Mouse (Mus musculus): Measurements from ENCODE around the gene Slc25a19.
"Not testable (repeated sequence)": the region's sequence is repeated elsewhere in the genome, so short reads cannot be mapped to it uniquely, and the experiment has no call there.

Gene Slc25a19

DNA sequence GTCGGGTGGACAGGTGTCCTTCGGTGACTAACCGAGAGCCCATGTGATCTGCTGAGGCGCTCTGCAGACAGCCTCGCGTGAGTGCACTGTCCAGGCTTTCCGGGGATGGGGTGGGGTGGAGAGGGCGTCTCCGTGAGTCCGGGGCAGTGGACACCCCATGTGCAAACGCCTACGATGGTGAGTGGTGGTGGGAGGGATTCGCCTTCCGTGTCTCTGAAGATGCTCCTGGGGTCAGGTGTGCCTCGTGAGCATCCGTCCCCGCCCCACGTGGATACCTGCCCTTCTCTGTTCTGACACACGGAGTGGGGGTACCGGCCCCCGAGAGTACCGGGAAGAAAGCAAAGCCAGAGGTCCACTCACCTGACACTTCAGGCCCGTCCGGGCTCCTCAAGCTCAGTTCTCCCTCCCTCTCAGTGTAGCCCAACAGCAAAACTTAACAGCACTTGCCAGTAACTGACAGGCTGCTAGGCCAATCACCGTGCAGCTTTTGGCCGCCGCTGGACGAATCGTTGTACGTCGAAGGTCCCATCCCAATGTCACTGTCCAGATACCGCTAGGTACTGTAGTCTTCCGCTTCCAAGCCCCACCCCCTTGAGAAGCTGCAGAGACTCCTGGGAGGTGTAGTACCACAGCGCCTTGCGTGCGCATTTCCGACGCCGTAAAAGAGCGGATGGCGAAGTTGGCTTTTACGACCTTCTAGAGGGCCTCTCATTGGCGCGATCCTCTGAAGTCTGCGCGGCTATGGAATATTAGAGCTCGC, at the start of gene Slc25a19:
Gene Slc25a19 (minus strand): TSS at position 591 of the 760 bp plus-strand sequence.
- peak; percentile 100 for DNase-seq

DNA sequence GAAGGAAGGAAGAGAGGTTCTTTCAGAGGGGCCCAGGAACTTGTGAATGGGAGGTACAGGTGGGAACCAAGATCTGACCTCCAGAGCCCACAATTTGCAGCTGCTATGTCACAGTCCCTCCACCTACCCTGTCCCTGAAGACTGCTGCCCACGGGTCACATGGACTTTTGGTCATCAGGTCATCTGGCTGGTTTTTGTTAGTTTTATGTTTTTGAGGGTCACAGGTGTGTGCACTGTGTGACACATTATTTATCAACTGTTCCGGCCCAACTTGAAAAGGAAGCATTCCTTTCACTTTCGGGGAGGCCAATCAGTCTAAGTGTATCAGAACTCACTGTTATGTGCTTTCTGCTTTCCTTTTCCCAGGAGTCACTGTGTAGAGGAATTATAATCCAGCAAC, 49.4 kb upstream of the Slc25a19 start:
- no peak for DNase-seq

DNA sequence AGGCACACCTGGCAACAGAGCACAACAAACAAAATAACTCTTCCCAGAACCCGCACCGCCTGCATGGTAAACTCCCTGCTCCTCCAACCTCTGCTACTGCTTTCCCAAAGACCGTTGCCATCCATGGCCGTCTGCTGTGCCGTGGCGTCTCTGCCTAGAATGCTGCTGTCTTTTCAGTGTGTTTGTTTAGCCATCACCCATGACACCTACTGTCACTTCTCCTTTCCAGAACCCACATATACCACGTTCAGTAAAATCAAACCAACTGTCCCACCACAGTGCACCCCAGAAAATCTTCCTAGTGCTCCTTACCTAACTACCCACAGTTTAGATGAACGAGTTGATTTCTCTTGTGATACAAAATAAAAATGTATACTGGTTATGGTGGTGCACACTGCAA, 48.6 kb upstream of the Slc25a19 start:
- no peak for DNase-seq

DNA sequence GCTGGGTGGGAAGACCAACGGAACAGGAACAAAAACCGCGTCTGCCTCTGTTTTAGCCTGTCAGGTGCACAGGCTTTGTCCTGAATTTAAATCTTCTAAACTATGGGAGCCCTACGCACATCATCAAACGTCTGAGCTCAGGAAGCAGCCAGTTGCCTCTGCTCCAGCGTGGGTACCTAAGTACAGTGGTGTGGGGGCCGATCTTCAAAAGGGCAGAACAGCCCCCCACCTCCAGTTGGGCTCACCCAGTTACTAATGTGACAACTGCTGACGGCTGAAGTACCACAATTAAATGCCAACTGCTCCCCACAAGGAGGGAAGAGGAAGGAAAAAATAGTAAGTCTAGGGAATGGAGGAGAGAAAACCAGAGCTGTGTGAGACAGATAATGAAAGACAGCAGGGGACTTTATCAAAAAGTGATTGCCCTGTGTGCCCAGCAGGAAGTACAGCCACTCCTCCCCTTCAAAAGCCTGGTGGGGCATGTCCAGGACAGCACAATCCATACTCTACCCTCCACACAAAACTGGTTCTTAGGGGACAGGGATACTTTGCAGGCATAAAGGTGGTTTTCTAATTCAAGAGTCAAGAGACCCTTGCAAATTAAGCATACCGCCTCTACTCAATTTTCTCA, 46.3 kb upstream of the Slc25a19 start:
- no peak for DNase-seq

DNA sequence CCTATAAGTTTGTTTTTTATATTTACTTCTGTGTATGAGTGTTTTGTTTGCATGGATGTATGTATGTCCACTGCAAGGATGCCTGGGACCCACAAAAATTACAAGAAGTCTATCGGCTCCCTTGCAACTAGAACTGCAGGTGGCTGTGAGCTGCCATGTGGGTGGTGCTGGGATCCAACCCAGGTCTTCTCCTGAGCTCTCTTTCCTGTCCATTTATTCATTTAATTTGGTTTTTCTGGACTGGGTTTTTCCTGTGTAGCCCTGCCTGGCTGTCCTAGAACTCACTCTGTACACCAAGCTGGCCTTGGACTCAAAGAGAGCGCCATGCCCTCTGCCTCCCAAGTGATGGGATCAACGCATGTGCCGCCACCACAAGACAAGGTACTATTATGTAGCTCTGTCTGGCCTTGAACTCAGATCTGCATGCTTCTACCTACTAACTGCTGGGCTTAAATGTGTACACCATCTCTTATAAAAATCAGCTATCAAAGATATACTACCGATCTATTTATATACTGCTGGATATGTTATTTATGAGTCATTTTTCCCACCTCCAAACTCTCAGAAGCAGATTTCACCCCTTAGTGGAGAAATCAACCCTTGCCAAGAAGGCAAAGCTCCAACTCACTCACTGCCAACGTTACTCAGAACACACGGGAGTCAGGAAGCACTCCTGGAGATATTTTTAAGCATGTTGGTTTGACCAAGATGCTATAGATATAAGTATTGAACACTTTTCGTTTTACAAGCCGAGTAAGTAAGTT, 45.6 kb upstream of the Slc25a19 start:
- DNase-seq = peak; percentile 82

DNA sequence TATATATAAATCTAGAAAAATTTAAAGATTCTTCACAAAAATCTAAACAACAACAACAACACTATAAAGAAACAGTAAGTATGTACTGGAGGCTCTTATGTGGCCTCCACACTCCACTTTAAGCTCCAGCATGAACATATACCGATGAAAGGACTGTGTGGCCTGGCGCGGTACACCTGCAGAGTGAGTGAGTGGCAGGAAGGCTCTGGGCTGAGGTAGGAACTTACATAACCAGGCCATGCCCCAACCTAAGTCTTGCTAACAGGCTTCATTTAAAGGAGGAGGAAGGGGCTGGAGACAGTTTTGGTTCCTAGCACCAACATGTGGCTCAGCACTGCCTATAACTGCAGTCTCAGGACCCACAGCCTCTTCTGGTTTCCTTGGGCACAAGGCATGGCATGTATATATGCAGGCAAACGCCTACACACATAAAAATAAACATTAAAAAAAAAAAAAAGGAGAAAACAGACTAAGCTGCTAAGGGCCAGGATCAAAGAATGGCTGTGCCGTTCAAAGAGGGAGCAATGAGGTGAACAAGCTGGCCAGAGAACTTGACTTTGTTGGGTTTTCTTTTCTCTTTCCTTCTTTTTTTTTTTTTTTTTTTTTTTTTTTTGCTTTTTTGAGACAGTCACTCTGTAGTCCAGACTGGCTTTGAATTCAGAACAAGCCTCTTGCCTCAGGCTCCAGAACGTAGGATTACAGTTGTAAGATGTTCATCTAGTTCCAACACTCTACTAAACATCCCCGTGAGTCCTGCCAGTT, 44.3 kb upstream of the Slc25a19 start:
- no peak for DNase-seq

DNA sequence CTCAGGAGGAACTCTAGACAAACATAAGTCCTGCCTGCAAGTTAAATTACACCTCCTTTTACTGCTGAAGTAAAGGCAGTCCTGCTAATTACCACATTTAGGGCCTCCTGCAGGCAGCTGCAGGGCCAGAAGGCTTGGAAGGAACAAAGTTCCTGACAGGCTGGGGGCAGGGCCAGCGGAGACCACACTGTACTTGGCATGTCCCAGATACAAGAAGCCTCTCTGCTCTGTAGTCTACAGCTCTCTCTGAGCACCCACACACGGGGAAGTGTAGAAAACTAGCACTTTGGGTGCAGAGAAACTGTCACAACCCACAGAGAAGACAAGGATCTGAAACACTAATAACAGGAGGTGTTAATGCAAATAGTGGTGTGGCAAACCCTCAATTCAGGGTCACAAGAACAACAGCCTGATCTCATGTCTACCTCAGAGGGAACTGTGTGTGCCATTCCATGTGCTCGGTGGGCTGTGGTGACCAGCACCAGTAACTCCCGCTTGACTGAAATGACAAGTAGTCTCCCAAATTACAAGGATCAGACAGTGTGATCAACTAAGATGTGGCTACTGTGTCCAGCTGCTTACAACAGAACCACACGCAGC, 42.5 kb upstream of the Slc25a19 start:
- no peak for DNase-seq

DNA sequence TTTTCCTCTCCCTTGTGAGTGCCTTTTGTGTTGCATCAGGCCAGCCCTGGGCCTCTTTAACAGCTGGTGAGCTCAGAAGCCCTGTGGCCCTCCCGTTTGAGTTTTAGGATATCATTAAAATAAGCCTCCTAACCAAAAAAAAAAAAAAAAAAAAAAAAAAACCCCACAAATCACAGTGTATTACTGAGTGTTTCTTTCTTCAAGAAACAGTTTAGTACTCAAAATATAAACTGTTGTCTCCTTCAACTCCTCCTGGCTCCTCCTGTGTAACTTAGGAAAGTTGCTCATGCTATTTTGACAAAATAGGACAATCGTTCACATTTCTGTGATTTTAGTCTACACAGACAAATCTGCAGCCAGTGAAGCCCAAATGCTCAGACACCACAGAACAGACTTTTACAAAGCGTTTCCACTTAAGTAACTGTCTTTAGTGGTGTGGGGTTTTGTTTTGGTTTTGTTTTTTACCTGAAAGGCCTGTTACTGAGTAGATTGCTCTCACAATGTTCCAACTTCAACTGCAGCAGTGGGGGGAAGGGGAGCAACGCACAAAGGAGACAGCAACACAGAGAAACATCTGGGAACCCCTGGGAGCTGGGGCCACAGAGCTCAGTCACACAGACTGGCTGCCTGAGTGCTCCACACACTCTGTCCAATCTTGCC, 35.7 kb upstream of the Slc25a19 start:
- no peak for DNase-seq

DNA sequence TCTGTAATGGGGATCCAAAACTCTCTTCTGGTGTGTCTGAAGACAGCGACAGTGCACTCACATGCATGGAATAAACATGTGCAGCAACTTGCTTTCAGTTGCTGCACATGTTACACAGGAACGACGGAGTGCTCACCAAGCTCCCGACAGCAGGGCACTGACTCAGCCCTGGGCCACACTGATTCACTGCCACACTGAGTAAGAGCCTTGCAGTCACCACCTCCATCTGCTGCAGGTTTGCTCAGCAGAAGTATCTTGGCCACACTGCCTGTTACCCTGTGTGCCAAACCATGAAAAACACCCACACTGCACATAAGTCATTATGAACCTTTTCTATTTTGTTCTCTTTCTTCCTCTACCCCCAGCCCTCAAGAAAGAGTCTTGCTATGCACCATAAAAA, 32.3 kb upstream of the Slc25a19 start:
- DNase-seq = peak; percentile 75

DNA sequence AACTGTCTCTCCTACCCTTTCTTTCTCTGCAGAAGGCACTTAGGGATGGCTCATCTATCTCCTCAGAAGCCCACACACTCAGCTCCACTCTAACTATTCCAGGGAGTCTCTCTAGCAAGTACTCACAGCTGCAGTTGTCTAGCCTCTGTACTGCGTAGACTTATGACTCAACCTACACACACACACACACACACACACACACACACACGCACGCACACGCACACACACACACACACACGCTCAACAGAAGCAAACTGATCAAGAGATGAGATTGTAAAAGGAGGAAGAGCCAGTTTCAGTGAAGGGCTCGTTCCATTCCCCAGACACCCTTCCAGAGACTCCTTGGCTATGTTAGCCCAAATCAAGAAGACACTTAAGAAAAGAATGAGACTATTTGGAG, 30.4 kb upstream of the Slc25a19 start:
- DNase-seq = no peak

DNA sequence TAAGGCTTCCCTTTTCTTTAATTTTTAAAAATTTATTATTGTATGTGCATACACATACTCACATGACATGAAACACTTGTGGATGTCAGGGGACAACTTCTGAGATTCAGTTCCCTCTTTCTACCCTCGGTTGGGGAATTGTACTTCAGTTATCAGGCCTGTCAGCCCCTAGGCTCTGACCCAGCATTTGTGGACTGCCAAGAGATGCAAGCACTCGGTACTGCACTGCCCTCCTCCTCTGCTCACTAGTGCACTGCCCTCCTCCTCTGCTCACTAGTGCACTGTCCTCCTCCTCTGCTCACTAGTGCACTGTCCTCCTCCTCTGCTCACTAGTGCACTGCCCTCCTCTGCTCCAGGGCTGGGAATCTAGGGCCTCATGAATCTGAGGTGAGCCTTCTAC, 26.0 kb upstream of the Slc25a19 start:
- no peak for DNase-seq

DNA sequence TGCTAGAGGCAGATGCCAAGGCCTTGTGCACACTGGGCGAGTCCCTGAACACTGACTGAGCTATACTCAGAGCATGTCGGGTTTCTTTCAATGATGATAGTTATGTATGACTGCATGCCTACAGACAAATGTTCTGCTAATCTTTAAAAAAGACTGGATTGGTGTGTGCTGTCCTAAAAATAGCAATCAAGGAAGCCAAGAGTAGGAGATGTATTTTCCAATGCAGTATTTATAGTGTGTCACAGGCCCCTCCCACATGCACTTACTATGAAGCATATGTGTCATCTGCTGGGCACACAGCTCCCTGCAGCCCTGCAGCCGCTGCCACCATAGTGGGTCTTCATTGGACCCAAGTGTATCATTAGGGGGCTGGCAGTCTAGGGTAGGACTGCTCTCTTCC, 25.1 kb upstream of the Slc25a19 start:
- no peak for DNase-seq

DNA sequence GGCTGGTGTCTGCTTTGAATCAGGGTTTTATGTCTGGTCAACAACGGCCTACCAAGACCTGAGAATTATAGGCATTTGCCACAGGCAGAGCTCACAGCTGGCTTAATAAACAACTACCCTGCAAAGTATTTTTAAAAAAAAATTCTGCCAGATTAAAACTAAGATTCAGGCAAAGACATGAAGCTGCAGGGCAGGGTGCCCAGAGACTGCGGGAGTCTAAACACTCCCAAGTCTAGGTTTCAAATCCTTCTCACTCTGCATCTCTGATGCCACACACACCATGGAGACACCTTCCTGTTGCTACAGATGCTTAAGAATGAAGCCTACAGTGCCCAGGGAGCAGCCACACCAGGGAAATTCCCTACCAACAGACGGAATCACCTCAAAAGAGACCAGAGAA, 23.6 kb upstream of the Slc25a19 start:
- no peak for DNase-seq

DNA sequence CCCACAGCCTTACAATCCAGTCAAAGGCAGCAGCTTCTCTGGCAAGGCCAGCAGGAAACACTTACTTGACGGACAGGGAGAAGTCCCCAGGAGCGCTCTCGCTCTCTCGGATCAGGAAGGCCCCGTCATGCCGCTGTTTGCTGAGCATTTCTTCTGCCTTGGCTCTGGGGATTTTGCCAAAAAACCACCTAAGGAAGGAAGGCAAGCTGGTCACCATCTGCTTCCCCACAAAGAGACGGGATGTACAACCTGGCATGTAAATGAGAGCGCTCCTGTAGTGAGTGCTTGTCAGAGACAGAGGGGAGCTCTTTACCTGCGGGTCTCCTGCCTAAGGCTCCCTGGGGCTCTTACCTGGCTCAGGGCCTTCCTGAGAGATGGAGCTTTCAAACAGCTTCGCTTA, 21.6 kb upstream of the Slc25a19 start:
- peak; percentile 97 for DNase-seq

DNA sequence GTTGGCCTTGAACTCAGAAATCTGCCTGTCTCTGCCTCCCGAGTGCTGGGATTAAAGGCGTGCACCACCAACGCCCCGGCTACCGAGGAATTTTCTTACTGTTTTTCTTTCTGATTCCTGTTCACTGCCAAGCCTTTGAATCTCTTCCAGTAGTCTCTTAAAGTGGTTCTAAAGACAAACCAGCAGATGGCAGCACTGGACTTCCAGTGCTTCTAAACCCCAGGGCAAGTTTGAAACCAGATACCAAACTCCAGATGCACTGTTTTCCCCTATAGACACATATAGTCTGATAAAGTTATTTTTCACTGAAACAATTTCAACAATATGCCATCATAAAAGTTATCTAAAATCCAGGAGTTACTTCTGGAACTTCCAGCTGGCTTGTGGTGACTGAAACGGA, 19.4 kb upstream of the Slc25a19 start:
- peak; percentile 70 for DNase-seq

DNA sequence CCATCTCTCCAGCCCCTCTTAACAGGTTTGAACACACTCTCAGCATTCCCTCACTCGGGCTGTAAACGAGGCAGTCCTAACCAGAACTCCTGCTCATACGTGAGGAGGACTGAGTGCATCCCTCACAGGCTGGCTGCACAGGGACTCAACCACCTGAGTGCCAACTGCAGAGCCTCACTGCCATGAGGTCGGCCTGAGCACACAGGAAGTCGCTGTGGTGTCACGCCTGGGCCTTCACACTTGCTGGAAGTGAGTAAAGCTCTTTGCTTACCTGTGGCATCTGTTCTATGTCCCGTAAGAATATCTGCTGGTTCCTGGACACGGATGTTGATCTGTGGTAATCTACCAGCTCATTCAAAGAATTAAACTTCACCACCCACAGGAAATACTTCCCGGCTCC, 18.3 kb upstream of the Slc25a19 start:
- no peak for DNase-seq

DNA sequence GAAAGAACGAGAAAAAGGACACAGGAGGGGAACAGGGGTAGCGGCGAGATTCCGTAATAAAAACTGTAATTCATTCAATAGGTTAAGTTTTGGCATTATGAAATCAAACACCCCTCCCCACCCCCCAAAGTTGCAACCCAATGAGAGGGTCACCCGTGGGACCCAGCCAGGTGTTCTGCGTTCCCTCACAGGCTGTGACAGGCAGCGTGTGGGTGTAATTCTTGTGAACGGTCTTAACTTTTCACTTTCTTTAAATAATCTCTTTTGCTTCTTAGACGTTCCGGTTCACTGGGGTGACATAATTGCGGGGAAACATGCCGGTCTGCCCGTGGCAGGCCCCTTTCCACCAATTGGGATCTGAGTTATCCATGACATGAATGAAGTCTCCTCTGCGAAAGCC, 17.4 kb upstream of the Slc25a19 start:
- not testable (repeated sequence) for DNase-seq

DNA sequence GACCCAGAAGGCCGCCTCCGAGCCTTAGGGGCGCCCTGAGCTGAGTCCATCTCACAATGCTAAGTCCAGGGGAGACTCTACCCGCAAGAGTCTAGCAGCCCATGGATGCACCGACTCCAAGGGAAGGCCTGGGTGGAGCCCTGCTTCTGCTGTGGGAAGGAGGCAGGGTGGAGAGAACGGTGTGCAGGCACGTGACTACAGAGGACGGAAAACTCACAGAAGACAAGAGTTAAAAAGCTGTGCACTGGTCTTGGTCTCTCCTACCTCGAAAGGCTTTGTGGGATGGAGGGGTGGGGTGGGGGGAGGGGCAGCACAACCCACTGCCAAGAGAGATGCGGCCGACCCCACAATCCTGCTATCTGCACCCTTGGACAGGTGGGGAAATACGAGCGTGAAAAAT, 16.2 kb upstream of the Slc25a19 start:
- no peak for DNase-seq

DNA sequence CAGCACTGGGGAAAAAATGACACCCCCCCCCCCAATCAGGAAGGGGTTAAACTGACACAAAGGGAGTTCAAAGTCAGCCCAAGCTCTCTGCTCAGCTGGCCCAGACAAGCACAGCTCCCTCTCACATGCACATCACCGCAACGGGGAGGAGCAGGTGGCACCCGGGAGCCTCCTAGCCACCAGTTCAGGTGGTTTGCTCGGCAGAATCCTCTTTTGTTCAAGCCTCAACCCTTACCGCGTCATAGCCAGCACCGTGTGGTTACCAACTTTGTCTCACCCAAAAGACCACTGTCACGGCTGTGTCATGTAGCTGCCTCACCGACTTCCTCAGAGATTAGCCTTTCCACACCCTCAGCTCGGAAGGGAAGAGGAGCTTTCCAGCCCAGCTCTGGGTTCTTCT, 15.2 kb upstream of the Slc25a19 start:
- no peak for DNase-seq

DNA sequence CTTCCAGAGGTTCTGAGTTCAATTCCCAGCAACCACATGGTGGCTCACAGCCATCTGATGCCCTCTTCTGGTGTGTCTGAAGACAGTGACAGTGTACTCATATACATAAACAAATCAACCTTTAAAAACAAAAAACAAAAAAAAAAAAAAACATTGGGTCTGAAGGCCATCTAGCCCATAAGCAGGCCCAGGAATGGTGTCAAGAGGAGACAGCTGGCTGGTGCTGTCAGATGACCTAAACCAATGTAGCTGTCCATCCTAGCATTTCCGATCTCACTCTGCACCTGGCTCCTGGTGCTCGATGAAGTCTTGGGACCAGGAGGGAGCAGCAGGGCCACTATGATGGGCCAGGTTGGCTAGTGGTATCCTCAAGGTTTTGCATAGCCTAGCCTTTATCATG, 14.6 kb upstream of the Slc25a19 start:
- no peak for DNase-seq

DNA sequence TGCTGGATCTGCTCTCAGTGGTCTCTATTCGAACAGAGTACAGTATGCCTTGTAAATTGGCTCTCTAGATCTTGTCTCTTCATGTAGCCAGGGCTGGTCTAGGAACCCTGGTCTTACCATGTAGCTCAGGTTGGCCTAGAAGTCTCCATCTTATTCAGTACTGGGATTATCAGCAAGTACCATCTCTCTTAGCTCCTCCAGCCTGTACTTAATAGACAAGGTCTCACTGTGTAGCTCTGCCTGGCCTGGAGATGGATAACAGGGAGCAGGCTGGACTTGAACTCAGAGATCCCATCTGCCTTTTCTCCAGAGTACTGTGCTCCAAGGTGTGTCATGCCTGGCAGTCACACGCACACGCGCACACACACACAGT, 13.6 kb upstream of the Slc25a19 start:
- no peak for DNase-seq

DNA sequence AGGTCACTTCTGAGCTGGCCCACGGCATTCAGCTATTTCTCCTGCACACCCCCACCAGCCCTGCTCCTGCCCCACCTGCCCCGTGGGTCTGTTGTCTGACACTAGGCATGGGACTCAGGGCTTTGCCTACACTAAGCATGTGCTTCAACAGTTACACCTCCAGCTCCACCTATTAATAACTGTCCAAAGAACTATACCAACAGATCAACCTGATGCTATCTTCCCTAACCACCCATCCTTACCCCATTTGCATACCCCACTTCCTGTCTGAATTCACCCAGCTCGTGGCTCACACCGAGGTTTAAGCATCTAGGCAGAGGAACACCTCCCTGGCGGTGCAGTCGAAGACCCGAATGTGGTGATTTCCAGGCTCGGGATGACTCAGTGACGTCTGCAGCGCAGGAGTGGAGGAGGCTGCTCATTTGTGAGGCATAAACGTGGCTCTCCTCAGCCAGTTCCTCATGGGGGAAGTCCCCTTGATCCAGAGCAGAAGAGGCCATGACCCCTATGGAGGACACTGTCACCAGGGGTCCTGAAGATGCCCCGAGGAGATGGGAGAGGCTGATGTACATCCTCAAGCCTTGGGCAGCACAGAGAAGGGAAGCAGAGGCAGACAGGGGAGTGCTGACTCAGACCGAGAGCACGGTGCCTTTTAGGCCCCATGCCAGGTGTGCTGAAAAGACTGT, 13.0 kb upstream of the Slc25a19 start:
- DNase-seq = no peak

Measured in cerebellum, adult 9-11 months (tissue).